Mouse (Mus musculus) limb, embryonic 15.5 days (tissue): ENCODE results near the gene Foxl1. TPM values are rescaled to one million over a fixed set of nuclear protein-coding genes. Genes with fewer than 3 reads are reported as not detected.

Source experiments
- ATAC-seq: fragments of 200-750 bp; cut with Nextera tagmentation; 2 replicates; pipeline ENCODE4 v1.8.0; 2017; ENCODE audit warnings: low read depth, moderate TSS enrichment; ENCODE audit not compliant: insufficient number of reproducible peaks, low FRiP score, low TSS enrichment
- H3K27ac ChIP-seq: fragments of 300-500 bp; sonication (generic); 2 replicates; pipeline ENCODE4 v1.5.1; 2015; ENCODE audit warnings: moderate library complexity, mild to moderate bottlenecking, inconsistent platforms
- H3K27me3 ChIP-seq: fragments of 300-500 bp; sonication (generic); 2 replicates; pipeline ENCODE4 v1.6.1; 2015; ENCODE audit warnings: inconsistent platforms
- H3K36me3 ChIP-seq: fragments of 300-500 bp; sonication (generic); 2 replicates; pipeline ENCODE4 v1.6.1; 2015; ENCODE audit warnings: inconsistent platforms
- H3K4me1 ChIP-seq: fragments of 300-500 bp; sonication (generic); 2 replicates; pipeline ENCODE4 v1.6.1; 2015; ENCODE audit warnings: inconsistent platforms
- H3K4me2 ChIP-seq: fragments of 300-500 bp; sonication (generic); 2 replicates; pipeline ENCODE4 v1.6.1; 2015; ENCODE audit warnings: mild to moderate bottlenecking, inconsistent platforms
- H3K4me3 ChIP-seq: fragments of 300-500 bp; sonication (generic); 2 replicates; pipeline ENCODE4 v1.5.1; 2015; ENCODE audit warnings: mild to moderate bottlenecking, inconsistent platforms
- H3K9ac ChIP-seq: fragments of 300-500 bp; sonication (generic); 2 replicates; pipeline ENCODE4 v1.6.1; 2015; ENCODE audit warnings: inconsistent platforms
- H3K9me3 ChIP-seq: fragments of 300-500 bp; sonication (generic); 2 replicates; pipeline ENCODE4 v1.6.1; 2016; ENCODE audit warnings: inconsistent platforms
- WGBS: fragments of 180-500 bp; shearing (Covaris S2); methylation state at CpG from one replicate; pipeline ENCODE4 v1.1.7; 2015; 5-methylcytosine and 5-hydroxymethylcytosine counted together
- polyA plus RNA-seq: library from polyadenylated mRNA; unstranded; fragments of >200 nt; fragmentation: Nextera tagmentation; extraction: Ambion mirVana; gene quantifications from 2 replicates; pipeline ENCODE4 v1.2.1, GENCODE M21; 2015

The Foxl1 gene
- polyA plus RNA-seq, 1 experiment from 2014 or later: 0.20 TPM

DNA sequence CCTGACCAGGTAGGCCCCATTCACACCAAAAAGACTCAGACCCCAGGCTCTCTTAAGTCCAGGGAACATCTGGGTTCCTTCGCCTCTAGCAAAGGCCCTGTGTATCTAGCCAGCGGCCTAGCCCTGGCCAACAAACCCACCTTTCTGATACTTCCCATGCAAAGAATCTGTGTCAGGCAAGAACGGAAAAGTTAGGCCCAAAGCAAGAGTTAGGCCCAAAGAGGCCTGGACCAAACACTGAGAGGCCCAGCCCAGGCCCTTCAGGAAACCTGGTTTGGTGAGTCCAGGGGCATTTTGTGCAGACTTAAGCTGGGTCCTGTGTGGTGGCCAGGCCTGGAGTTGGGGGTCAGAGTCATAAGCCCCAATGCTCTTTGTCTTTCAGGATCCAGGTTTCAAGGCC is 42.2 kb upstream of the Foxl1 start:
- H3K9ac ChIP-seq: no peak overlapping the region
- peaks cover 99% of the 10 kb centered on the region for H3K27me3 ChIP-seq
- H3K27ac ChIP-seq: no peak overlapping the region
- 74% methylated on average over 3 of the region's 3 CpGs for whole genome bisulfite sequencing
- peaks cover 36% of the 10 kb centered on the region for H3K4me1 ChIP-seq
- no peak overlapping the region for H3K4me3 ChIP-seq
- H3K4me2 ChIP-seq: no peak overlapping the region
- no peaks in the 10 kb centered on the region for H3K9me3 ChIP-seq
- no peaks in the 10 kb centered on the region for H3K36me3 ChIP-seq
- no peak for ATAC-seq

DNA sequence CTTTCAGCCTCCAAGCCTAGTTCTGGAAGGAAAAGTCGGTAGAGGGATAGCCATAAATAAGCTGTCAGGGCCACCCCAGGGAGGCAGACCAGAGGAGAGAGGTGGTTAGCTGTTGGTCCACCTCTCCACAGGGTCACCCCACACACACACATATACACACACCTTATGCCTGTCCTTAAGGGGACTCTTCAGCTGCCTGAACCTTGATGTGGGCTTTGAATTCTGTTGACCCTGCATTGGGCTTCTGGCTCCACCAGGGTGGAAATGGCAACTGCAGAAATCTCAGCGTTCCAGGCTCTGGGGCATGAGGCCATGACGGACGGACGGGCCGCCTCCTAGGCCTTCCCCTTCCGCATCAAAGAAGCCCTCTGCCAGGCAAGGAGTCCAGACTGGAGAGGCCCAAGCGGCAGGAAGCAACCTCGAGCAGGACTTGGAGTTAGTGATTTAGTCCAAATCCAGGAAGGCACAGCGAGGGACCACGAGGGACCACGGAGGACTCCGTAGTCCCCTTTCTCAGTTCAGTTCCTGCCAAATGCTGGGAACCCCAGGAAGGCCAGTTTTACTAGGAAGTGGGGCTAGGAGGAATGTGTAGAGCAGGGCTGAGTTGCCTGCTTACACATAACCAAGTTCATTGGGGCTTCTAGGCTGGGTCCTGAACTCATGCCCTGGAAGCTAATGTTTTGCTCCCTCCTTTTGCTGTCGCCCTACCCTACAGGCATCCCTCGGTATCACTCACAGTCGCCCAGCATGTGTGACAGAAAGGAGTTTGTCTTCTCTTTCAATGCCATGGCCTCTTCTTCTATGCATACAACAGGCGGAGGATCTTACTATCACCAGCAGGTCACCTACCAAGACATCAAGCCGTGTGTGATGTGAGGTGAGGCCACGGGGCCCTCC is 41.5 kb upstream of the Foxl1 start:
- Histone ChIP-seq H3K9ac (no peak overlapping the region), H3K4me2 (no peak overlapping the region)

DNA sequence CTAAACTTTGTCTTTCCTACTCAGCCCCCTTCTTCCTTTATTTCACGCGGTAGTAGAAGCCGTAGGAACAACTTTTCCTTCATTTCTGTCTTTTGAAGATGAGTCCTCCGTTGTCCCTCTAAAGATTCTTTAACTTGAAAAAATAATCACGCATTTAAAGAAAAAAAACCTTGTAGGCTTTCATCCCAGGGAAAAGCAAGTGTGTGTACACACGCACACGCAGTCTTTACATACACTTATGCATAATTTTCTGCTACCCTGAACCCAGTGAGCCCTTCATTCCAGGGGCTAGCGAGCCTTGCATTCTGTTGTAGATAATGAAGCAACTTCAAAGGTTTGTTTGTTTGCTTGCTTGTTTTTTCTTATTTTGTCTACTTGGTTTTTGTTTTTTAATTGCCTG is 39.5 kb upstream of the Foxl1 start:
- no peak overlapping the region for H3K27ac ChIP-seq
- H3K36me3 ChIP-seq: no peaks in the 10 kb centered on the region
- no peak overlapping the region for H3K4me2 ChIP-seq
- H3K27me3 ChIP-seq: peaks cover 98% of the 10 kb centered on the region
- no peak overlapping the region for H3K9ac ChIP-seq
- no peak overlapping the region for H3K4me3 ChIP-seq
- H3K9me3 ChIP-seq: no peaks in the 10 kb centered on the region
- 9% methylated on average over 8 of the region's 8 CpGs for WGBS
- H3K4me1 ChIP-seq: peaks cover 31% of the 10 kb centered on the region
- no peak for ATAC-seq

More for the DNA sequence above, 41.5 kb upstream of the Foxl1 start:
- WGBS: 39% methylated on average over 19 of the region's 19 CpGs
- Histone ChIP-seq H3K36me3 (no peaks in the 10 kb centered on the region), H3K27ac (no peak overlapping the region), H3K4me3 (no peak overlapping the region), H3K27me3 (peaks cover 99% of the 10 kb centered on the region), H3K4me1 (peaks cover 32% of the 10 kb centered on the region), H3K9me3 (no peaks in the 10 kb centered on the region)
- no peak for ATAC-seq

DNA sequence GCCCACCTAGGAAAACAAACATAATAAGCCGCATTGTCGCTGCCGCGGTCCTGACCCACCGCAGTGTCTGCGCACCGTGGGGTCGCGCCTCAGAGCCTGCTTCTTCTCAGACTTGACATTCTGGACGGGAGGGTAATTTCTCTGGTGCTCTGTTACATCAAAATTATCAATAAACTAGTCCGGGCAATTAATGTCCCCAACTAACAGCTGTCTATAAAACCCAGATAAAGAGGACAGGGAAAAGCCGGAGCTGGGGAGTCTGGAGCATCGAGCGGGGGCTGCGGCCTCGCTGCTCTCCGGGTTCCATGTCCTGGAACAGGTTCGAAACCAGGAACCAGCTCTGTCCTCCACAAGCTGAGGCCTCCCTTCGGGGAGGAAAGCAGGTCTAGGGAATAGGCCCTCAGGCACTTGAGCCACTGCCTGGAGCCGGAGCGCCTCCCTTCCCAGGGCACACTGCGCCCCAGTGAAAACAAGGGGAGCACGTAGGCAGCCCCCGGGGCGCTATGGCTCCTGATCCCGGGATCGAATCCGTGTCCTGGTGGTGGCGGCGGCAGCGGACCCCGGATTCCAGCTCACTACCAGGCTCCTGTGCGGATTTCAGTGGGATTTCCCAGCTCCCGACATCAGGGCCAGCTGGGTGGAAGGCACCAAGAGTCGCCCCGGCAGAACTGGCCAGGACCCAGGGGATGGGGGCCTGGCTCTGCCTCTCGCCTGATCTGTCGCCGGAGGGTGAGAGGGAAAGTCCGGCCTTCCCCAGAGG is 38.7 kb upstream of the Foxl1 start:
- H3K36me3 ChIP-seq: no peaks in the 10 kb centered on the region
- H3K27ac ChIP-seq: no peak overlapping the region
- H3K4me3 ChIP-seq: no peak overlapping the region
- no peak overlapping the region for H3K9ac ChIP-seq
- no peak overlapping the region for H3K4me2 ChIP-seq
- no peaks in the 10 kb centered on the region for H3K9me3 ChIP-seq
- peaks cover 27% of the 10 kb centered on the region for H3K4me1 ChIP-seq
- H3K27me3 ChIP-seq: peaks cover 98% of the 10 kb centered on the region
- 5% methylated on average over 40 of the region's 40 CpGs for WGBS
- no peak for ATAC-seq

DNA sequence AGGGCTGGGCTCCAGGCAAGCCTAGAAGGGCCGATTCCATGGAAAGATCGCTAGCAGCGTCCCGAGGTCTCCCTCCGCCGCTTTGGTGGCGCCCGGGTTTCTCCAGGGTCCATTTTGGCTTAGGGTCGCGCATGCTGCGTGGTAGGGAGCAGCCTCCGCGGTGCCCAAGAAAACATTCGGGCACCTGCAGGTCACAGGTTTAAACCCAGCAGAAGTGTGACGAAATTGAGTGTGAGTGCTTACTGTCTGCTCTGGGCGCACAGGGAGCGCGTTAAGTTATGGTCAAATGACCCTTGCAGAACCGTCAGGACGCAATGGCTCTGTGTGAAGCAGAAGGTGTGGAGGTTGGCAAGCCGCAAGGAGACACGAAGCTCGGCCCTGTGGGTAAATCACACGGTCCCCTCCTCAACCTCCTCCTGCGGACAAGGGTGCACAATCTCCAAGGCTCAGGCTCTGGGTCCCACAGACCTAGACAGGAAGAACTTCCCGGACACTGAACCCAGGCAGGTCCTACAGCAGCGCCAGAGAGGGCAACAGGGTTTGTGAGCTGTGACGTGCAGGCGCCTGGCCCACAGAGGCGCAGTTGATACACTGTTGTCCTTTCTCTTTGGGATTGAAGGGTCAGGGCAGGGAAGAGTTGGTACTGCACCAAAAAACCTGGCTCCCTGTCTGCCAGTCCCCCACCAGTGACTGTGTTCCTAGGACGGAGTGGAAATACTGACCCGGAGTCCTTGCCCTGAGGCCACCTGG is 37.9 kb upstream of the Foxl1 start:
- Histone ChIP-seq H3K36me3 (no peaks in the 10 kb centered on the region), H3K27ac (no peak overlapping the region), H3K4me1 (peaks cover 20% of the 10 kb centered on the region), H3K27me3 (peaks cover 97% of the 10 kb centered on the region), H3K4me3 (no peak overlapping the region), H3K4me2 (no peak overlapping the region), H3K9ac (no peak overlapping the region), H3K9me3 (no peaks in the 10 kb centered on the region)
- WGBS: 8% methylated on average over 32 of the region's 32 CpGs
- no peak for ATAC-seq

DNA sequence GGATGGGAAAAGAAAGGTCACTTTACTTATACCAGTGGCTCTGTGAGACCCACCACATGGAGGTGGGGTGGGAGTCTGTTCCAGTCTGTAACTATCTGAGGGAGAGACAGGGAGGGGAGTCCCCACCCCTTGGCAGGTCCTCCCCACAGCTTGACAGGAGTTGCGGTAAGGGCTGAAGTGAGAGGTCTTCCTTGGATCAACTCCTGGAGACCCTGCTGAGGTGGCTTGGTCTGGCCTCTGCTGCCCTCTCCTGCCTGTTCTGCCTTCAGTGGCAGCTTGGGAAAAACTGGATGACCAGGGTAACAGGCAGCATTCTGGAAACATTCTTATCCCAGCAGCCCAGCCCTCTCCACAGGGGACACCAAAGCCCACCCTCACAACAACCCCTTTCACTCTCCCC is 37.0 kb upstream of the Foxl1 start:
- ATAC-seq: no peak
- H3K4me1 ChIP-seq: peaks cover 15% of the 10 kb centered on the region
- H3K4me2 ChIP-seq: no peak overlapping the region
- H3K36me3 ChIP-seq: no peaks in the 10 kb centered on the region
- peaks cover 87% of the 10 kb centered on the region for H3K27me3 ChIP-seq
- WGBS: 0% methylated on average over 1 of the region's 1 CpGs
- no peak overlapping the region for H3K27ac ChIP-seq
- no peak overlapping the region for H3K4me3 ChIP-seq
- no peaks in the 10 kb centered on the region for H3K9me3 ChIP-seq
- no peak overlapping the region for H3K9ac ChIP-seq

DNA sequence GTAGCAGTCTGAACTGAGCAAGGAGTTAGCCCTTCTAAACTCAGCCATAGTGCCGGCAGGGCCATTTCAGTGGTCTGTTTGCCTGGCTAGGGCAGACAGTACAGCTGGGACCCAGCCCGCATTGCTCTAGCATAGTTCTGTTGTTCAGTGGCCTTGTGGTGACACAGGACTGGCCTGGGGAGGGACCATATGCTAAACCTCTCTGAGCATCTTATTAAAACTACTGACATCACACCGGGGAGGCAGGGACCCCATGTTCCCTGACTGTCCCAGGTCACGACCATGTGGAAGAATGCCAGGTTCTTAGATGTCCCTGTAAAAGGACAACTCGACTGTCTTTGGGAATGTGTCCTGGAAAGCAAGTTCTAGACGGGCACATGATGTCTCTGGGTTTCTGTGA is 35.6 kb upstream of the Foxl1 start:
- WGBS: 24% methylated on average over 6 of the region's 6 CpGs
- H3K4me2 ChIP-seq: no peak overlapping the region
- ATAC-seq: no peak

DNA sequence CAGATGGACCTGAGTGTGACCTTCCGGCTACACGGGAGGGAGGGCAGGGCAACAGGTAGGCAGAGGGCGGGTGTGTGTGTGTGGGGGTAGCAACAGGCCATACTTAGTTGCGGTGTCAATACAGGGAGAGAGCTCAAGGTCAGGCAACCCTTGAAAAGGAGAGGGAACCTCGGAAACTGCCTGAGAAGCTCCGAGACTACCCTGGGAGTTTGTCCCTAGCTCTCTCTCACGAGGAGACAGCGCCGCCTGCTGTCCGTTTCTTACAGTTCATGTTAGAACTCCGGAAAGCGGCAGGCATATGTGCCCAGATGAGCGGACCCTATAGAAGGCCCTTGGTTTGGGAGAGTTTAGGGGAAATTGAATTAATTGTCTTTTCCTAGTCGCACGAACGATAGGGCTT is 35.1 kb upstream of the Foxl1 start:
- peak; percentile 46; the same call in 1 of the 2 replicates for ATAC-seq

More for the DNA sequence above, 35.6 kb upstream of the Foxl1 start:
- H3K27me3 ChIP-seq: peaks cover 73% of the 10 kb centered on the region
- no peak overlapping the region for H3K4me3 ChIP-seq
- no peaks in the 10 kb centered on the region for H3K9me3 ChIP-seq
- no peak overlapping the region for H3K27ac ChIP-seq
- H3K36me3 ChIP-seq: peaks cover 4% of the 10 kb centered on the region
- peaks cover 15% of the 10 kb centered on the region for H3K4me1 ChIP-seq
- H3K9ac ChIP-seq: no peak overlapping the region

DNA sequence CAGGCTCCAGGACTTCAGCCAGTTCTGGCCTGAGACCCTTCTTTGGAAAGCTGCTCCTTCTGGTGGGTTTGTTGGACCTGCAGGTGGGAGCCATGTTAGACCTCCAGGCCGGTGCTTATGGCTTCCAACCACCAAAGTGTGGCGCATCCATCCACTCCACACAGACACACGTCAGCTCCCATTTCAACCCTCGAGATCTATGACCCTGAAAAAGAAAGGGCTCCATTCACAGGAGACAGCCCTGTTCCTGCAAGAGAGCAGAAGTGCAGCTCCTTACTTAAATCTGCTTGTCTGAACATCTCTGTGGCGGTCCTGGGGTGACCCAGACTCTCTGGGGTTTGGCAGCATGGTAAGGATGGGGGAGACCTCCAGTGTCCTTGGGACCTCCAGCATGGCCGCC is 34.2 kb upstream of the Foxl1 start:
- H3K9me3 ChIP-seq: no peaks in the 10 kb centered on the region
- peaks cover 61% of the 10 kb centered on the region for H3K27me3 ChIP-seq
- no peak overlapping the region for H3K27ac ChIP-seq
- H3K4me3 ChIP-seq: no peak overlapping the region
- H3K4me1 ChIP-seq: peaks cover 15% of the 10 kb centered on the region
- H3K9ac ChIP-seq: no peak overlapping the region
- peaks cover 17% of the 10 kb centered on the region for H3K36me3 ChIP-seq
- H3K4me2 ChIP-seq: no peak overlapping the region
- 63% methylated on average over 6 of the region's 6 CpGs for WGBS
- ATAC-seq: peak; percentile 38; the same call in 1 of the 2 replicates

More for the DNA sequence above, 35.1 kb upstream of the Foxl1 start:
- Histone ChIP-seq H3K27ac (no peak overlapping the region), H3K4me3 (no peak overlapping the region), H3K4me2 (no peak overlapping the region), H3K27me3 (peaks cover 68% of the 10 kb centered on the region), H3K4me1 (peaks cover 15% of the 10 kb centered on the region), H3K9me3 (no peaks in the 10 kb centered on the region), H3K9ac (no peak overlapping the region), H3K36me3 (peaks cover 8% of the 10 kb centered on the region)
- 3% methylated on average over 16 of the region's 16 CpGs for WGBS

DNA sequence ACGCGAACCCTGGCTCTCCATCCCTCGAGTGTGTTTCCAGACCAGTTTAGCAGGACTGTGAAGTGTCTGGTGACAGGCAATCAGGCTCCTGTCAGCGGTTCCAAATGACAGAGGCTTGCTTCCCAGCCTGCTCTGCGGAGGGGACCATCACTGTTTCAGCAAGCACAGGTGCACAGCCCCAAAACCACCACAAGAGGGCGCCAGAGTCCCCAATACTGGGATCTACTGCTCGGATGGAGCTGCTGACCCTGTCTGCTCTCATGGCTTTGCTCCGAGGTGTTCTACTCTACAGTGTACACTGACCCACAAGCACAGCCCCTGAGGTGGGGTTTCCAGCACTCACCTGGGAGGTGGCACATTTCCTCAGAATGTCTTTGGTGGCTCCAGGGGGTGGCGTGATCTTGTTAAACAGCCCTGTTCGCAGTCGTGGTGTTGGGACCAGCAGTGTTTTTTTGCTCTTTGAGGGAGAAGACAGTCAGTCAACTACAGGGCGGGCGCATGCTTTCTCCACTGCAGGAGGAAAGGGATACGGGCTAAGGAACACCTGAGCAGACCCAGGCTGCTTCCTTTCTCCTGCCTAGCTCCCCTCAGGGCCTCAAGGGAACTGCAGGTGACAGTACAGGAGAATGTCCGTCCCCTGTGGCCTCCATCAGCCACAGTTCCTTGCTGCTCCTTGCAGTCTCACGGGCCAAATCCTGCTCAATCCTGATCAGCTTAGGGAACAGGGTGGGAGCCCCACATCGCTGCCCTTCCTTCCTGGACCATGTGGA is 23.5 kb upstream of the Foxl1 start:
- Histone ChIP-seq H3K9me3 (no peaks in the 10 kb centered on the region), H3K27ac (no peak overlapping the region), H3K4me2 (no peak overlapping the region), H3K36me3 (peaks cover 61% of the 10 kb centered on the region), H3K4me3 (no peak overlapping the region), H3K4me1 (peaks cover 13% of the 10 kb centered on the region), H3K27me3 (no peaks in the 10 kb centered on the region), H3K9ac (no peak overlapping the region)
- ATAC-seq: no peak
- WGBS: 48% methylated on average over 17 of the region's 17 CpGs
